Mouse (Mus musculus) layer of hippocampus, adult 8-10 months (tissue): Measurements from ENCODE around the gene C030005K15Rik. TPM values are rescaled to one million over a fixed set of nuclear protein-coding genes. Genes with fewer than 3 reads are reported as not detected.
"Not testable (repeated sequence)": the region's sequence is repeated elsewhere in the genome, so short reads cannot be mapped to it uniquely, and the experiment has no call there.

Source experiments
- DNase-seq, 2 experiments: peaks; one replicate each; pipeline ENCODE4 v3.0.0; 2022; ENCODE audit warnings: low spot score in 2 of 2
- total RNA-seq, 4 experiments: library from RNA; stranded (reverse); gene quantifications; 2 replicates each; pipeline ENCODE4 v1.2.4; 2022

The C030005K15Rik gene
- under 1 TPM; 0.30 to 0.81 (median 0.39) TPM for total RNA-seq

GRCm38 (mm10) chr10:97726655-97727054, at the start of gene C030005K15Rik:
Gene C030005K15Rik, minus strand, starts transcription at chr10:97726755.
- not testable (repeated sequence) for DNase-seq

DNA sequence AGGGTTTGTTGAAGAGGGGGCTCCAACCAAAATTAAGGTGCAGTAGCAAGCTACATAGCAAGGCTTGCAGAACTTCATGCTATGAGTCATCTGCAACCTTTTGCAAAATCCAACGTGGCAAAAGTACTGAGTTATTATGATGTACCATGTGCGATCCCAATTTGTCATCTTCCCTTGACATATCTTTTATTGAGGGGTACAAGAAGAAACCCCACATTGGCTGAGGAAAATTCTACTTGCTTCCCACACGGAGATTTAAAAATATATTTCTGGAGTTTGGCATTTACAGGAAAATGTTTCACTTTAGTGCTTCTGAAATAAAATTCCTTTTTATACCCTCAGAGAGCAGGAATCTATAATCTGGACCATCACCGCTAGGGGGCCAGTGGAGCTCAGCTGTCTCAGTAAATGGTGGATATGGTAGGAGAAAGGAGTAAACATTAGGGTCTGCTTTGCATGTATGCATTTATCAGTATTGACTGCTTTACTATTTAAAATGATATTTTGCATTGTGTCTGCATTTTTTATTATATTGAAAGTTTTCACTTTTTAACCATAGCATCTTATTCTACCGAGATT, 41.7 kb upstream of the C030005K15Rik start:
- DNase-seq: no peak

DNA sequence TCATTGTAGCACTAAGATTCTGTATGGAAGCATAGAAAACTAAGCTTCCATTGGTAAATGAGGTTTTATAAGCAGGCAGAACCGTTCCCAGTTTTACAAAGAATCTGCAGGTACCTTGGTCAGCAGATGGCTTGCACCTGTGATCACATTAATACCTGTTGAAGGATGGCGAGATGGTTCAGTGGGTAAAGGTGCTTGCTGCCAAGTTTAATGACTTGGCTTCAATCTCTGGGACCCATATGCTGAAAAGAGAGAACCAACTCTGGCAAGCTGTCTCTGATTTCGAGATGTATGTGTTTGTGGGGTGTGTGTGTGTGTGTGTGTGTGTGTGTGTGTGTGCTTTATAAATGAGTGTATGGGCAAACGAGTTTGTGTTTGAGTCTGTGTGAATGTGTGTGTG, 27.3 kb upstream of the C030005K15Rik start:
- DNase-seq: no peak

DNA sequence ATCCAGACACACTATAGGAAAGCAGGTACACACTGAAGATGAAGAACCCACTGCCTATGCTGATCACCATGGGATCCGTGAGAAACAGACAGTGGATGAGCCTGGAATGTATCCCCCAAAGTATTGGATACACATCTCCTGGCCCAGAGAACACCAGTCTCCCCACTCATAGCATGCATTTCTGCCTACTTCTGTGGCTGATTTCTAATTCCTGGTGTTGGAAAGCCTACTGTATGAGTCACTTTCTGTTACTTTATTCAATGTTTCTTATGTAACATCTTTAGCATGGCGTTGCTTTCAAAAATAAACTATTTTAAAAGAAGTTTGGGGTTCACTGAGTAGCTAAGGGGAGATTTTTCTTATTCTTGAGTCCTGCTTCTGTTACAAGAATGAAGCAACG, 20.7 kb upstream of the C030005K15Rik start:
- no peak for DNase-seq

DNA sequence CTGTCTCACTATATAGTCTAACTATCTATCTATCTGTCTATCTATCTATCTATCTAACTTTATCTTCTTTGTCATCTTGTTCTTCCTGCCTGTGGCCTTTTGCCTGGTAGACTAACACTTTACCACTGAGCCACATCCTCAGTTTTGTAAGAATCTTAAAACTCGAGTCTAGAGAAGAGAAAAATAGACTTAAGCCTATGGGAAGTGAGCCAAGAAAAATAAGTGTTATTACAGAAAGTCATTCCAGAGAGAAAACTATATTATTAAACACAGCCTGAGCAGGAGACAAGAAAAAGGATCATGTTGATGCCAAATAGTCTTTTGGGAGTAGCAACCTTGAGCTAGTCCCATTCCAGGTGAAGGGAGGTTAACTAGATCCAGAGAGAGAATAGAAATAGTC, 626 bp downstream of the C030005K15Rik start:
- no peak for DNase-seq

DNA sequence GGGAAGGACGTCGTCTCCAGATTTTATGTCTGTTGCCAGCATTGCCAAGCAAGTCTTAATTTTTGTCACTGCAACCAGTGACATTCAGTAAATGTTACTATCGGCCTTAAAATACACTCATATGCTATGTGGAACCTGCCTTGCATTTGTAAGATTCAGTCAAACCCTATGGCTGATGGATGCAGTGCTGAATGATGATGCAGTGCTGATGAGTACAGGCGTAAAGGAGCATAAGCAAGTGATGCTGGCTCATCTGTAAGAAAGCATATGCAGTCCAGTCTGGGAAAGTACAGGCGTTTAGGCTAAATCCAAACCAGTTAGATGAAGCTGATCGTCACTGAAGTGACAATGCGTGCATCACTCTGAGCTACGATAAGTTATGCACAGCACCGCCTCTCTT, 3.8 kb downstream of the C030005K15Rik start:
- no peak for DNase-seq

DNA sequence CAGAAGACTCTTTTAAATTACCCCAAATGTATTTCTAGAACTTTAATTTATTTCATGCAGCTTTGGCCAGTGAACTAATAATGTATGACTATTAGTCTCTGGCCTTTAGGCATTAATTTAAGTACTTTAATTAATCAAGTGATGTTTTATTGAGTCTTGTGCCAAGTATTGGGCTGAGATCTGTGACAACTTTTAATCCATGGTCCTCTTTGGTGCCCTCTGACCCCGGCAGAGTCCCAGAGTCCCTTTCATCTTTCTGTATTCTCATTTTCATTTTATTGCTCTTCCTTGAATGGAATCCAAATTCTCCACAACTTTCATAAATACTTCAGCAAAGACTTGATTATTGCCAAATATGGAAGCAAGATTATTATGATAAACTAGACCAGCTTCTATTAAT, 5.9 kb downstream of the C030005K15Rik start:
- DNase-seq: no peak

GRCm38 (mm10) chr10:97718021-97718420, 8.5 kb downstream of the C030005K15Rik start:
- no peak for DNase-seq

DNA sequence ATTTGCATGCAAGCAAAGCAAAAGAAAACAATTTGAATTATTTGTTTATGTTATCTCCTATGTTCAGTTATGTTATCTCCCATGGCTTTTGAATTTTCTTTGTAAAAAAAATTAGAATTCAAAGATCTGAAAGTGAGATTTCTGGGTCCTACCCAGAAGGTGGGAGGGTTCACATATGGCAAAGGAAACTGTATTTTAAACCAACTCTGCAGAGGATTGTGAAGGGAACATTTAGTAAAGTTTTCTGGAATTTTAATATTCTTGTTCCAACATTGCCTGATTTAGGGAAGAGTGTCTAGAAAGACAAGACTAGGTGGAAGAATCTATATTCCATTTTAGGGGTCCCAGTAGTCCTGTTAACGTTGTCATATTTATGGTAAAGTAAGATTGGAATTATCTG, 9.3 kb downstream of the C030005K15Rik start:
- no peak for DNase-seq

- DNase-seq: no peak
Measured at GRCm38 (mm10) chr10:97715289-97715906, 11.2 kb downstream of the C030005K15Rik start.

- no peak for DNase-seq
Measured at GRCm38 (mm10) chr10:97714584-97714983, 12.0 kb downstream of the C030005K15Rik start.

DNA sequence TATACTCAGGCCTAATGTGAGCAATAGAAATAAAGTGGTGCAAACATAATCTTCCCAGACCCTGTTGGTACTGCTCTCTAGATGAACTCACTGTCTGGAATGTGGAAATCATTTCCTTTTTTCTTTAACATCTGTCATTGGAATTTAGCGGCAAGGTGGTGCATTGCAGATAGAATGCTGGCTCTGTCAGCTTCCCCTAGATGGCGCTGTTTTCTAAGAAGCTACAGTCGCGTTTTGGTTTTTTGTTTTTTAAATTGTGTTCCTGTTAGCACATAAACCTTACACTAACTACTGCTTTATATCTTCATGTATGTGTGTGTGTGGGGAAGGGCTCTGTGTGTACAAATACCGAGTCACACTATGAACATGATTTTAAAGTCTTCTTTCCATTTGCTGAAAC, 13.9 kb downstream of the C030005K15Rik start:
- DNase-seq: peak in 1 of 2 experiments; percentile 31

DNA sequence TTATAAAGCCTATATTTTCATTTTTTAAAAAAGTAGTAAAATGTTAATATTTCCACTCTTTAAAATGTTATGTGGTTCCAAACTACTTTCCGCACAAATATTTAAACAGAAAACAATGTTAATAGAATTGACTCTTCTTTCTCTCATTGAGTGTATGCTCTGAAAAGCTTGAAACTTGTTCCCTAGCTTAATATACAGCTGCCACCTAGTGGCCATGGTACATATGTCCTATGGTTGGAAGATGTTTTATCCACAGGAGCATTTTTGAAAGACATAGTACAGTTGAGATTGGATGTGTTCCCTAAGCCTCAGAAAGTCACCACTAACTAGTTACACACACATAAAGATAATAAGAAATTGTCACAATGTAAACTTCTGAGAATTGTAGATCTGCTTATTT, 22.0 kb downstream of the C030005K15Rik start:
- peak in 1 of 2 experiments; percentile 28 for DNase-seq

- DNase-seq: no peak
Measured at GRCm38 (mm10) chr10:97702321-97702720, 24.2 kb downstream of the C030005K15Rik start.

GRCm38 (mm10) chr10:97693398-97694135, 33.0 kb downstream of the C030005K15Rik start:
- DNase-seq: no peak

DNA sequence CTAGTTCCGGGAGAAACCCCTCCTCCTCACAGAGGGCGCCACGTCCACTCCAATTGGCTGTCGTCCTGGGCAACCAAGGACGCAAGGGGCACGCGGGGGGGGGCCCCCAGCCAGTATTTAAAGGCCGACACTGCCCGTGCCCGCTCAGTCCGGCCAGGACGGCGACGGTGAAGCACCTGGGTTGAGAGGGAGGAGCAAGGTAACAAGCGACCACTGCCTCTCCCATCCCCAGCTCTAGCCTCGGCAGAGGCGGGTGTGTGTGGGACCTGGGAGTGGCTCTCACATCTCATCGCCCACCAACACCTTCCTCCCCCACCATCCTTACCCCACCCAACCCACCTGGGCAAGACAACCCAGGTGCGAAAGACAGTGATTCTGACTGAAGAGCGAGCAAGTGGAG, 33.6 kb downstream of the C030005K15Rik start, which contains the start of gene Ccer1:
Gene Ccer1 (plus strand): TSS at position 147 of the 400 bp plus-strand sequence.
- no peak for DNase-seq

- no peak for DNase-seq
Measured at GRCm38 (mm10) chr10:97689425-97689824, 37.1 kb downstream of the C030005K15Rik start.

GRCm38 (mm10) chr10:97687198-97687597, 39.4 kb downstream of the C030005K15Rik start:
- no peak for DNase-seq

GRCm38 (mm10) chr10:97682981-97683380, 43.6 kb downstream of the C030005K15Rik start:
- DNase-seq: no peak
